Mouse (Mus musculus) spleen, adult 2 months (tissue): ENCODE data around the gene 1700016D06Rik. TPM values are rescaled to one million over a fixed set of nuclear protein-coding genes. Genes with fewer than 3 reads are reported as not detected.

Experiments used
- DNase-seq, 2 experiments: peaks; one replicate each; pipeline versions ENCODE4 v3.0.0 to v3.0.0-alpha.2; 2012 to 2021; ENCODE audit warnings: low spot score in 2 of 2, low read depth in 1 of 2
- H3K27ac ChIP-seq: fragments of 200-500 bp; 2 replicates; pipeline ENCODE4 v1.5.1; 2012; ENCODE audit warnings: low read length, inconsistent platforms; ENCODE audit not compliant: insufficient read depth
- H3K27me3 ChIP-seq: fragments of 200-500 bp; 2 replicates; pipeline ENCODE4 v1.6.1; 2012; ENCODE audit warnings: mild to moderate bottlenecking, moderate library complexity, low read length, inconsistent platforms; ENCODE audit not compliant: control insufficient read depth, insufficient read depth
- H3K36me3 ChIP-seq: fragments of 200-500 bp; 2 replicates; pipeline ENCODE4 v1.6.1; 2012; ENCODE audit warnings: mild to moderate bottlenecking, low read length, inconsistent platforms; ENCODE audit not compliant: control insufficient read depth, insufficient read depth
- H3K4me1 ChIP-seq: fragments of 200-500 bp; 2 replicates; pipeline ENCODE4 v1.6.1; 2011; ENCODE audit warnings: inconsistent platforms; ENCODE audit not compliant: control insufficient read depth, insufficient read depth, insufficient read length
- H3K4me3 ChIP-seq: fragments of 200-500 bp; 2 replicates; pipeline ENCODE4 v1.5.1; 2011; ENCODE audit warnings: mild to moderate bottlenecking, inconsistent platforms; ENCODE audit not compliant: insufficient read depth, insufficient read length; ENCODE audit errors: extremely low read depth
- CTCF ChIP-seq: fragments of 200-500 bp; IDR thresholded peaks from 2 replicates; pipeline ENCODE4 v1.5.1; 2011; ENCODE audit warnings: mild to moderate bottlenecking, inconsistent platforms; ENCODE audit not compliant: insufficient read depth, insufficient read length, insufficient replicate concordance; ENCODE audit errors: extremely low read depth
- POLR2A ChIP-seq: fragments of 200-500 bp; IDR thresholded peaks from 2 replicates; pipeline ENCODE4 v1.6.1; 2011; ENCODE audit warnings: low read depth, low read length, inconsistent platforms
- WGBS: fragments of 180-500 bp; shearing (Covaris S2); methylation state at CpG from one replicate; pipeline ENCODE4 v1.1.7; 2018; 5-methylcytosine and 5-hydroxymethylcytosine counted together
- polyA plus RNA-seq: library from polyadenylated mRNA; depleted of rRNA; stranded (reverse); fragments of >200 nt; gene quantifications from 2 replicates; pipeline ENCODE4 v1.2.3, GENCODE M21; 2012

Gene 1700016D06Rik
- polyA plus RNA-seq, 1 experiment = not detected

- Histone ChIP-seq H3K4me3 (no peak overlapping the region), H3K27me3 (no peaks in the 10 kb centered on the region), H3K27ac (no peak overlapping the region), H3K4me1 (no peaks in the 10 kb centered on the region), H3K36me3 (no peaks in the 10 kb centered on the region)
- WGBS = 78% methylated on average over 3 of the region's 3 CpGs
- DNase-seq = no peak
- TF ChIP-seq POLR2A (no peak), CTCF (no peak)
Measured at GRCm38 (mm10) chr8:11661969-11662368, 38.9 kb downstream of the 1700016D06Rik start.

GRCm38 (mm10) chr8:11650021-11650420, 50.8 kb downstream of the 1700016D06Rik start:
- WGBS = 91% methylated on average over 5 of the region's 5 CpGs
- Histone ChIP-seq H3K4me1 (no peaks in the 10 kb centered on the region), H3K36me3 (no peaks in the 10 kb centered on the region), H3K27me3 (no peaks in the 10 kb centered on the region), H3K4me3 (no peak overlapping the region), H3K27ac (no peak overlapping the region)
- DNase-seq = no peak
- TF ChIP-seq POLR2A = no peak
- no peak for TF ChIP-seq CTCF

GRCm38 (mm10) chr8:11643123-11643522, 57.7 kb downstream of the 1700016D06Rik start:
- TF ChIP-seq POLR2A = no peak
- TF ChIP-seq CTCF = no peak
- WGBS = 71% methylated on average over 2 of the region's 2 CpGs
- H3K4me1 ChIP-seq = no peaks in the 10 kb centered on the region
- H3K4me3 ChIP-seq = no peak overlapping the region
- no peak overlapping the region for H3K27ac ChIP-seq
- no peaks in the 10 kb centered on the region for H3K36me3 ChIP-seq
- no peak for DNase-seq
- no peaks in the 10 kb centered on the region for H3K27me3 ChIP-seq

DNA sequence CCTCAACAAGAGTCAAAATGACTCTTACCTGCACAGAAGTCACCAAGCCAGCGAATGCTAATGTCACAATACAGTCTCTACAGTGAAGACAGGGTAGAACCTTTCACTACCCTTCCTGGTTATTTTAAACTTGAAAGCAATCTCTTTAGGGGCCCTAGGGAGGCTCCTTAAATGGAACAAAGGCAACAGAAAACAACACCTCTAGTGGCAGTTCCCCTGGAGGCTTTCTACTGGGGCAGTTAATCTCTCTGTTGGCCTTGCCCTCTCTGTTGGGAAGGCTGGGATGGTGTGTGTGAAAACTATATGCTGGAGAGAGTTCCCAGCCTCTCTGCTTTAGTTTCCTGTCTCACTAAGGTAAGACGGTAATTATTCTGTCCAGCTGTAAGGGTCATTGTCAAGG, 60.3 kb downstream of the 1700016D06Rik start:
- Histone ChIP-seq H3K4me3 (no peak overlapping the region), H3K27me3 (no peaks in the 10 kb centered on the region), H3K27ac (no peak overlapping the region), H3K36me3 (no peaks in the 10 kb centered on the region), H3K4me1 (peaks cover 4% of the 10 kb centered on the region; the same call in 1 of the 2 replicates)
- 93% methylated on average over 2 of the region's 2 CpGs for WGBS
- no peak for TF ChIP-seq CTCF
- no peak for TF ChIP-seq POLR2A
- DNase-seq = no peak

- no peak for DNase-seq
Measured at GRCm38 (mm10) chr8:11637531-11637930, 63.3 kb downstream of the 1700016D06Rik start.

DNA sequence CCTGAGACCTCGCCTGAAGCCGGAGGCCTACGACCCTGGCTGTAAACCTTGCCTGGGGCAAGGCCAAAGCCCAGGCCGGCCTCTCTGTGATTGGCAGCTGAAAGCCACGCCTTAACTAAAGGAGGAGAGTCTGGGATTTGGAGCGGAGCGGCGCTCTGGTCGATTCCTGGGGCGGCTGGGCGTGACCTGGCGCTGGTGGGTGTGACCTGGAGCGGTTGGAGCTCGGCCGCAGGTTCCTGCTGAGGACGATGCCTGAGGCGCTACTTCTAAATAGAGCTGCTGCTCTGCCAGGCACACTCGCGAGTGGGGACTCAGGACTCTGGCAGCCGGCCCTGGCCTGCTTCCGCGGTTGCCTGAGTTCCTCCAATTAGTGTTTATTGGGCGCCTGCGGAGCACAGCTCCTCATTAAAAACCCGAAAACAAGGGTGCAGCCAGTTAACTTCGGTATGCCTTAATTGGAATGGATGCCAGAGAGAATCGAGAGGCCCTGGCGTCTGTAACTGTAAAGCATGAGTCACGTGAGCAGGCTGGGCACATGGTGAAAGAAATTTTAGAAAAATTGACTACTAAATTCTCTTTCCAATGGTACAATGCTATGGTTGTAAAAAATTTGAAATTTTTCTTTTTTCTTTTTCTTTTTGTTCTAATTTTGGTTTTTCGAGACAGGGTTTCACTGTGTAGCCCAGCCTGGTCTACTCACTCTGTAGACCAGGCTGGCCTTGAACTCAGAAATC, 64.4 kb downstream of the 1700016D06Rik start:
- WGBS = 4% methylated on average over 30 of the region's 30 CpGs
- Histone ChIP-seq H3K4me1 (peaks cover 4% of the 10 kb centered on the region; the same call in 1 of the 2 replicates), H3K27ac (peak overlapping the region; percentile 68), H3K4me3 (peak overlapping the region; percentile 43; the same call in 1 of the 2 replicates), H3K27me3 (no peaks in the 10 kb centered on the region), H3K36me3 (peaks cover 6% of the 10 kb centered on the region)
- peak; percentile 22 to 39 for DNase-seq
- no peak for TF ChIP-seq CTCF
- no peak for TF ChIP-seq POLR2A

More at GRCm38 (mm10) chr8:11637531-11637930, 63.3 kb downstream of the 1700016D06Rik start:
- no peak for TF ChIP-seq POLR2A
- no peak for TF ChIP-seq CTCF
- Histone ChIP-seq H3K27ac (no peak overlapping the region), H3K4me3 (no peak overlapping the region), H3K36me3 (no peaks in the 10 kb centered on the region), H3K27me3 (no peaks in the 10 kb centered on the region), H3K4me1 (peaks cover 4% of the 10 kb centered on the region; the same call in 1 of the 2 replicates)
- WGBS = 94% methylated on average over 7 of the region's 7 CpGs

- Histone ChIP-seq H3K27ac (peak within 1 kb of the TSS; percentile 94), H3K4me3 (peak within 1 kb of the TSS; percentile 92), H3K4me1 (peaks cover 4% of the 10 kb centered on the region; the same call in 1 of the 2 replicates), H3K27me3 (no peaks in the 10 kb centered on the region), H3K36me3 (peaks cover 10% of the 10 kb centered on the region)
- TF ChIP-seq POLR2A (peak; percentile 88), CTCF (no peak)
- under 1% methylated on average over 40 of the region's 40 CpGs for WGBS
- DNase-seq = peak; percentile 92 to 97
Measured at GRCm38 (mm10) chr8:11635611-11636081, 65.2 kb downstream of the 1700016D06Rik start, which contains the start of gene Ankrd10. Gene Ankrd10, minus strand, starts transcription at chr8:11635757.
